Mouse (Mus musculus) bone marrow, adult 2 months (tissue): ENCODE results near the gene Wdtc1.

Experiments
- CTCF ChIP-seq: fragments of 200-500 bp; IDR thresholded peaks from 2 replicates; pipeline ENCODE4 v1.5.1; 2011; ENCODE audit warnings: low read length, control low read depth; ENCODE audit not compliant: control insufficient read depth, insufficient read depth
- POLR2A ChIP-seq: fragments of 200-500 bp; IDR thresholded peaks from 2 replicates; pipeline ENCODE4 v1.6.1; 2011; ENCODE audit warnings: low read depth, mild to moderate bottlenecking, control low read depth, low read length, borderline replicate concordance; ENCODE audit not compliant: control insufficient read depth

DNA sequence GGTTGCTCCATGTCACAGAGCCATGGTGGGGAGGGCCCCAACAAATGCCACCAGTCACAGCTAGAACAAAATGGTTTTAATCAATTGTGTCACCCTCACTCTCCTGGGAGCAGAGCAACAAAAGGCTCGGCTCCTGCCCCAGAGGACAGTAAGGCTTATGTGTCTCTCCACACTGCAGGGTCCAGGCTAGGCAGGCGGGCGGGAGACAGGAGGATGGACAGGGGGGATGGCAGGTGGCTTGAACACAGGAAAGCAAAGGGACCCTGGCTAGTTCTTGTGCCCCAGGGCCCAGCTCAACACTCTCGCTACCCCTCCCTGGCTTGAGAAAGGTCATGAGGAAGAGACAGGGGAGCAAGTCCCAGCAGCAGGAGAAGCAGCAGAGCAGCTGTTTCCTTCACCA is 60.9 kb downstream of the Wdtc1 start:
- no peak for TF ChIP-seq POLR2A
- no peak for TF ChIP-seq CTCF
